Mouse (Mus musculus) lung, postnatal 0 days (tissue): ENCODE results near the gene Dnajb8. TPM values are rescaled to one million over a fixed set of nuclear protein-coding genes. Genes with fewer than 3 reads are reported as not detected.

Source experiments
- ATAC-seq: fragments of 200-750 bp; cut with Nextera tagmentation; 2 replicates; pipeline ENCODE4 v1.8.0; 2017; ENCODE audit warnings: moderate library complexity
- DNase-seq: peaks from one replicate; pipeline ENCODE4 v3.0.0-alpha.2; 2016; ENCODE audit warnings: low spot score
- H3K27ac ChIP-seq: fragments of 300-500 bp; sonication (generic); 2 replicates; pipeline ENCODE4 v1.5.1; 2014; ENCODE audit warnings: antibody characterized with exemption, mild to moderate bottlenecking, low read length, mixed read lengths
- H3K27me3 ChIP-seq: fragments of 300-500 bp; sonication (generic); replicated peaks from 2 replicates; pipeline ENCODE4 v1.6.1; 2014; ENCODE audit warnings: low read length, mixed read lengths; ENCODE audit not compliant: insufficient read depth
- H3K36me3 ChIP-seq: fragments of 300-500 bp; sonication (generic); 2 replicates; pipeline ENCODE4 v1.6.1; 2014; ENCODE audit warnings: low read length, mixed read lengths; ENCODE audit not compliant: insufficient read depth
- H3K4me1 ChIP-seq: fragments of 300-500 bp; sonication (generic); 2 replicates; pipeline ENCODE4 v1.6.1; 2014; ENCODE audit warnings: antibody characterized with exemption, low read depth, low read length, mixed read lengths; ENCODE audit not compliant: insufficient read depth
- H3K4me2 ChIP-seq: fragments of 300-500 bp; sonication (generic); replicated peaks from 2 replicates; pipeline ENCODE4 v1.6.1; 2014; ENCODE audit warnings: low read depth, mild to moderate bottlenecking, low read length, moderate library complexity, mixed read lengths
- H3K4me3 ChIP-seq: fragments of 300-500 bp; sonication (generic); 2 replicates; pipeline ENCODE4 v1.5.1; 2014; ENCODE audit warnings: low read depth, low read length
- H3K9ac ChIP-seq: fragments of 300-500 bp; sonication (generic); replicated peaks from 2 replicates; pipeline ENCODE4 v1.6.1; 2014; ENCODE audit warnings: low read depth, mild to moderate bottlenecking
- H3K9me3 ChIP-seq: fragments of 300-500 bp; sonication (generic); 2 replicates; pipeline ENCODE4 v1.6.1; 2016; ENCODE audit warnings: low read length, mixed read lengths
- CTCF ChIP-seq: IDR thresholded peaks from 2 replicates; pipeline ENCODE4 v1.5.1; 2016; ENCODE audit warnings: antibody characterized with exemption, mild to moderate bottlenecking
- EP300 ChIP-seq: IDR thresholded peaks from 2 replicates; pipeline ENCODE4 v1.6.1; 2016; ENCODE audit warnings: antibody characterized with exemption, mild to moderate bottlenecking, control low read depth
- WGBS: fragments of 180-500 bp; shearing (Covaris S2); extraction: QIAGEN DNeasy Blood & Tissue Kit; methylation state at CpG from one replicate; pipeline ENCODE4 v1.1.7; 2014; 5-methylcytosine and 5-hydroxymethylcytosine counted together
- polyA plus RNA-seq: library from polyadenylated mRNA; unstranded; fragments of >200 nt; fragmentation: Nextera tagmentation; extraction: Ambion mirVana; gene quantifications from 2 replicates; pipeline ENCODE4 v1.2.1, GENCODE M21; 2015

Gene Dnajb8
- polyA plus RNA-seq, 1 experiment from 2014 or later, result not detected

- no peaks in the 10 kb centered on the region; the same call in 1 of the 2 replicates for H3K36me3 ChIP-seq
- DNase-seq (no peak), ATAC-seq (no peak)
- no peak overlapping the region for H3K4me3 ChIP-seq
- no peak for TF ChIP-seq CTCF
- TF ChIP-seq EP300, result no peak
- no peaks in the 10 kb centered on the region for H3K9me3 ChIP-seq
- no peak overlapping the region for H3K4me2 ChIP-seq
- H3K4me1 ChIP-seq, result no peaks in the 10 kb centered on the region
- 92% methylated on average over 1 of the region's 1 CpGs for WGBS
- H3K27ac ChIP-seq, result no peak overlapping the region
- H3K27me3 ChIP-seq, result no peaks in the 10 kb centered on the region
- H3K9ac ChIP-seq, result no peak overlapping the region
Observed at GRCm38 (mm10) chr6:88251396-88251795, 29.3 kb downstream of the Dnajb8 start.

GRCm38 (mm10) chr6:88251798-88252478 is 29.9 kb downstream of the Dnajb8 start:
- H3K36me3 ChIP-seq, result no peaks in the 10 kb centered on the region; the same call in 1 of the 2 replicates
- no peak overlapping the region for H3K4me3 ChIP-seq
- no peak overlapping the region for H3K4me2 ChIP-seq
- DNase-seq (no peak), ATAC-seq (no peak)
- no peaks in the 10 kb centered on the region for H3K4me1 ChIP-seq
- WGBS, result 68% methylated on average over 7 of the region's 7 CpGs
- TF ChIP-seq CTCF (no peak), EP300 (no peak)
- H3K27me3 ChIP-seq, result no peaks in the 10 kb centered on the region
- no peak overlapping the region for H3K27ac ChIP-seq
- no peaks in the 10 kb centered on the region for H3K9me3 ChIP-seq
- H3K9ac ChIP-seq, result no peak overlapping the region

GRCm38 (mm10) chr6:88254082-88254481 is 32.0 kb downstream of the Dnajb8 start:
- no peak for TF ChIP-seq CTCF
- TF ChIP-seq EP300, result no peak
- H3K4me1 ChIP-seq, result no peaks in the 10 kb centered on the region
- no peaks in the 10 kb centered on the region for H3K9me3 ChIP-seq
- H3K27me3 ChIP-seq, result no peaks in the 10 kb centered on the region
- no peak overlapping the region for H3K9ac ChIP-seq
- ATAC-seq, result no peak
- H3K27ac ChIP-seq, result no peak overlapping the region
- no peak for DNase-seq
- H3K4me2 ChIP-seq, result no peak overlapping the region
- H3K36me3 ChIP-seq, result no peaks in the 10 kb centered on the region; the same call in 1 of the 2 replicates
- 61% methylated on average over 6 of the region's 6 CpGs for WGBS
- H3K4me3 ChIP-seq, result no peak overlapping the region

- Histone ChIP-seq H3K27ac (no peak overlapping the region), H3K4me2 (no peak overlapping the region), H3K36me3 (no peaks in the 10 kb centered on the region; the same call in 1 of the 2 replicates), H3K4me3 (no peak overlapping the region), H3K27me3 (no peaks in the 10 kb centered on the region), H3K9ac (no peak overlapping the region), H3K4me1 (no peaks in the 10 kb centered on the region), H3K9me3 (no peaks in the 10 kb centered on the region)
- no peak for ATAC-seq
- 43% methylated on average over 4 of the region's 4 CpGs for WGBS
- no peak for DNase-seq
- TF ChIP-seq CTCF (no peak), EP300 (no peak)
Observed at GRCm38 (mm10) chr6:88255435-88255834, 33.4 kb downstream of the Dnajb8 start.

- H3K36me3 ChIP-seq, result no peaks in the 10 kb centered on the region; the same call in 1 of the 2 replicates
- ATAC-seq, result no peak
- no peak overlapping the region for H3K9ac ChIP-seq
- 89% methylated on average over 3 of the region's 3 CpGs for WGBS
- H3K4me3 ChIP-seq, result no peak overlapping the region
- no peak overlapping the region for H3K4me2 ChIP-seq
- no peaks in the 10 kb centered on the region for H3K27me3 ChIP-seq
- H3K4me1 ChIP-seq, result no peaks in the 10 kb centered on the region
- H3K27ac ChIP-seq, result no peak overlapping the region
- no peaks in the 10 kb centered on the region for H3K9me3 ChIP-seq
- TF ChIP-seq EP300, result no peak
- DNase-seq, result no peak
Observed at GRCm38 (mm10) chr6:88259621-88260020, 37.6 kb downstream of the Dnajb8 start.

GRCm38 (mm10) chr6:88260645-88261044 is 38.6 kb downstream of the Dnajb8 start:
- no peak overlapping the region for H3K4me3 ChIP-seq
- ATAC-seq (no peak), DNase-seq (no peak)
- WGBS, result 97% methylated on average over 3 of the region's 3 CpGs
- H3K9ac ChIP-seq, result no peak overlapping the region
- no peaks in the 10 kb centered on the region for H3K9me3 ChIP-seq
- no peaks in the 10 kb centered on the region for H3K27me3 ChIP-seq
- no peaks in the 10 kb centered on the region for H3K4me1 ChIP-seq
- no peaks in the 10 kb centered on the region for H3K36me3 ChIP-seq
- H3K4me2 ChIP-seq, result no peak overlapping the region
- no peak overlapping the region for H3K27ac ChIP-seq
- TF ChIP-seq EP300, result no peak
- no peak for TF ChIP-seq CTCF

GRCm38 (mm10) chr6:88262160-88262559 is 40.1 kb downstream of the Dnajb8 start:
- H3K4me2 ChIP-seq, result no peak overlapping the region
- ATAC-seq (no peak), DNase-seq (no peak)
- no peaks in the 10 kb centered on the region for H3K9me3 ChIP-seq
- no peaks in the 10 kb centered on the region for H3K4me1 ChIP-seq
- no peaks in the 10 kb centered on the region for H3K36me3 ChIP-seq
- H3K27me3 ChIP-seq, result no peaks in the 10 kb centered on the region
- H3K9ac ChIP-seq, result no peak overlapping the region
- TF ChIP-seq CTCF (no peak), EP300 (no peak)
- 80% methylated on average over 9 of the region's 9 CpGs for WGBS
- H3K4me3 ChIP-seq, result no peak overlapping the region
- H3K27ac ChIP-seq, result no peak overlapping the region
